Mouse (Mus musculus) liver, embryonic 14.5 days (tissue): ENCODE measurements around the gene Ropn1l. TPM values are rescaled to one million over a fixed set of nuclear protein-coding genes. Genes with fewer than 3 reads are reported as not detected.

ENCODE experiments used
- ATAC-seq: fragments of 200-750 bp; cut with Nextera tagmentation; 2 replicates; pipeline ENCODE4 v1.8.0; 2017; ENCODE audit warnings: moderate number of reproducible peaks, mild to moderate bottlenecking, moderate library complexity; ENCODE audit not compliant: insufficient read depth
- DNase-seq, 3 experiments: peaks; one replicate each; pipeline ENCODE4 v3.0.0-alpha.2; 2012 to 2013; ENCODE audit warnings: low read depth in 3 of 3, low spot score in 3 of 3
- H3K27ac ChIP-seq: fragments of 300-500 bp; sonication (generic); 2 replicates; pipeline ENCODE4 v1.5.1; 2014; ENCODE audit warnings: moderate library complexity, mild to moderate bottlenecking, control low read depth, inconsistent platforms
- H3K27me3 ChIP-seq: fragments of 300-500 bp; sonication (generic); 2 replicates; pipeline ENCODE4 v1.6.1; 2014; ENCODE audit warnings: mild to moderate bottlenecking, low read length, moderate library complexity; ENCODE audit not compliant: control insufficient read depth, insufficient read depth
- H3K36me3 ChIP-seq: fragments of 300-500 bp; sonication (generic); replicated peaks from 2 replicates; pipeline ENCODE4 v1.6.1; 2014; ENCODE audit warnings: low read depth; ENCODE audit not compliant: control insufficient read depth, insufficient read depth
- H3K4me1 ChIP-seq, 2 experiments: fragments of 200-500 bp in 1 of 2; fragments of 300-500 bp in 1 of 2; sonication (generic) in 1 of 2; replicated peaks; 2 replicates each; pipeline ENCODE4 v1.6.1; 2012 to 2014; ENCODE audit warnings: antibody characterized with exemption in 1 of 2, inconsistent platforms in 1 of 2, low read length in 1 of 2; ENCODE audit not compliant: control insufficient read depth in 2 of 2, insufficient read depth in 2 of 2
- H3K4me2 ChIP-seq: fragments of 300-500 bp; sonication (generic); 2 replicates; pipeline ENCODE4 v1.6.1; 2014; ENCODE audit warnings: low read depth, mild to moderate bottlenecking, control low read depth, moderate library complexity
- H3K4me3 ChIP-seq, 2 experiments: fragments of 200-500 bp in 1 of 2; fragments of 300-500 bp in 1 of 2; sonication (generic) in 1 of 2; 2 replicates each; pipeline ENCODE4 v1.5.1; 2012 to 2014; ENCODE audit warnings: low read depth in 2 of 2, low read length in 2 of 2, mild to moderate bottlenecking in 2 of 2, control low read depth in 1 of 2, inconsistent platforms in 1 of 2, moderate library complexity in 1 of 2; ENCODE audit not compliant: insufficient read depth in 1 of 2
- H3K9ac ChIP-seq: fragments of 300-500 bp; sonication (generic); replicated peaks from 2 replicates; pipeline ENCODE4 v1.6.1; 2014; ENCODE audit warnings: mild to moderate bottlenecking, control low read depth, moderate library complexity
- H3K9me3 ChIP-seq: fragments of 300-500 bp; sonication (generic); 2 replicates; pipeline ENCODE4 v1.6.1; 2016; ENCODE audit warnings: low read length, mixed read lengths; ENCODE audit not compliant: control insufficient read depth
- CTCF ChIP-seq: IDR thresholded peaks from 2 replicates; pipeline ENCODE4 v1.5.1; 2016; ENCODE audit warnings: antibody characterized with exemption, low read depth, control low read depth
- EP300 ChIP-seq: IDR thresholded peaks from 2 replicates; pipeline ENCODE4 v1.6.1; 2016; ENCODE audit warnings: antibody characterized with exemption, low read depth
- WGBS: fragments of 180-500 bp; shearing (Covaris S2); extraction: QIAGEN DNeasy Blood & Tissue Kit; methylation state at CpG from one replicate; pipeline ENCODE4 v1.1.7; 2014; ENCODE audit not compliant: insufficient replicate concordance; 5-methylcytosine and 5-hydroxymethylcytosine counted together
- polyA plus RNA-seq, 2 experiments: library from polyadenylated mRNA; depleted of rRNA in 1 of 2; stranded (reverse) in 1 of 2; unstranded in 1 of 2; fragments of >200 nt; fragmentation: Nextera tagmentation in 1 of 2; extraction: Ambion mirVana in 1 of 2; gene quantifications; 2 replicates each; pipeline versions ENCODE4 v1.2.1 to v1.2.3; 2012 to 2014

Ropn1l gene
- polyA plus RNA-seq, 2 experiments, result 1.0 to 2.7 TPM

DNA sequence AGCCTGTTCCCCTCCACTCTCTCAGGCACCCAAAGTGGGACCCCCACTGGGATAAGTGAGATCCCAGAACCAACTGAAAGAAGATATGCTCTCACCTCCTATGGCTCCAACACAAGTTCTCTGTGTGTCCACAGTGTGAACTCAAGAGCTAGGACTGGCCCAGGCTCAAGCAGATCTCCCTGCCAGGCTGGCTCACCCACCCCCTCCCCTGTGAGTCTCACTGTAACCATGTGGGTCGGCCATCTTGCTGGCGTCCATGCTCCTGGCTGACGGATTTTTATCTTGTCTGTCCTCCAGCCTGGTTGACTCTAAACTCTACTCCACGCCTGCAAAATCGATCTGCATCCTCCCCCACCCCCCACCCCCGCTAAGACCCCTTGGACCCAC lies 36.1 kb downstream of the Ropn1l start:
- no peak for TF ChIP-seq EP300
- no peak for TF ChIP-seq CTCF
- Histone ChIP-seq H3K4me2 (no peak overlapping the region), H3K27ac (no peak overlapping the region), H3K9me3 (no peaks in the 10 kb centered on the region), H3K36me3 (no peaks in the 10 kb centered on the region), H3K9ac (no peak overlapping the region), H3K4me3 (no peak overlapping the region), H3K27me3 (no peaks in the 10 kb centered on the region), H3K4me1 (peaks cover 0 to 7% of the 10 kb centered on the region in 2 experiments; a peak in 3 of 4 replicates)
- DNase-seq (no peak), ATAC-seq (no peak)
- 31% methylated on average over 6 of the region's 6 CpGs for WGBS

DNA sequence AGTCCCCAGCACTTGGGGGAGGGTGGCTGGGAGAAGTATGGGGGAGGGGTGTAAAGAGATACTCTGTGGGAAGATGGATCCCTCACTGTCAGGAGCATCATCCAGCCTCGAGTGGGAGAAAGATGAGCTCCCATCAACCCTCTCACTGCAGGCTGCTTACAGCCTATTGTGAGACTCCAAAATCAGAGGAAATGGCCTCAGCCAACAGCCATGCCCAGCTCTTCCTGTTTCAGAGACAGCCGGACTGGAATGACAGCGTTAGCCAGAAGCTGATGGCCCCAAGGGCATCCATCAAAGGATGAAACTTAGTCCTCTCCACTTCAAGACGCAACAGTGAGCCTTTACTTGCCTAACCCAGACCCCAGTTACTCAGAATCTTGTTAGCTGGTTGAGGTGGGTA lies 38.4 kb downstream of the Ropn1l start:
- H3K4me1 ChIP-seq, result peaks cover 0 to 7% of the 10 kb centered on the region in 2 experiments; a peak in 3 of 4 replicates
- H3K27ac ChIP-seq, result no peak overlapping the region
- no peaks in the 10 kb centered on the region for H3K36me3 ChIP-seq
- no peak overlapping the region for H3K9ac ChIP-seq
- no peak overlapping the region for H3K4me3 ChIP-seq
- no peak for TF ChIP-seq CTCF
- no peak for TF ChIP-seq EP300
- DNase-seq, result no peak
- 26% methylated on average over 4 of the region's 4 CpGs for WGBS
- ATAC-seq, result no peak
- H3K9me3 ChIP-seq, result no peaks in the 10 kb centered on the region
- H3K4me2 ChIP-seq, result no peak overlapping the region
- H3K27me3 ChIP-seq, result no peaks in the 10 kb centered on the region

DNA sequence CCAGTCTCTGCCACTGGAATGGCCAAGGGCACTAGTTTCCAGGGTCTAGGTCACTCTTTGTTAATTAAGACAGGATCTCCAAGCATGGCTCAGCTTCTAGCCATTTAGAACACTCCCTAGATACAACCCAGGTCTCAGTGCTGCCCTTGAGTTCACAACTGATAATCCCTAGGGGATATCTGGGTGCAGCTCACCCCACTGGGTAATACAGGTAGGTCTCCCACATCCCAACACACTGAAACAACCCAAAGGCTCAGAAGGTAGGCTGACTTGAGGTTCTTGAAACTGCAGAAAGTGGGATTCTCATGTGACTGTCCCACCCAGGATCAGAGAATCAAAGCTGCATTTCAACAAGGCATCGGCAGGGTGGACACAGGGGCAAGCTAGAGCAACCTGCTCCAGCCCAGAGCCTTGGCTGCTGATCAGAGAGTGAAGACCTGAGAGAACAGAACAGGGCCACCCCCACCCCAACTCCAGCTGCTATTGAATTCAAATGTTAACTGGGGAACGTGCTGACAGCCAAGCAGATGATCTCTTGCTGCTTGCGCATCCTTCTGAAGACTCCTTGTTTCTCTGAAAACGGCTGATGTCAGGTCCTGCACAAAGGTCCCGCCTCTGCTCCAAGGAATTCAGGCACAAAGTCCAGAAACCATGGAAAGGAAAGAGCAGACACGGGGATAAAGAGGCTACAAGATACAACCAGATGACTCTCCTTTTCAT lies 39.2 kb downstream of the Ropn1l start:
- no peaks in the 10 kb centered on the region for H3K36me3 ChIP-seq
- no peaks in the 10 kb centered on the region for H3K9me3 ChIP-seq
- peaks cover 0 to 7% of the 10 kb centered on the region in 2 experiments; a peak in 3 of 4 replicates for H3K4me1 ChIP-seq
- DNase-seq, result no peak
- TF ChIP-seq EP300 (no peak), CTCF (no peak)
- H3K4me2 ChIP-seq, result no peak overlapping the region
- no peak for ATAC-seq
- no peak overlapping the region for H3K9ac ChIP-seq
- no peaks in the 10 kb centered on the region for H3K27me3 ChIP-seq
- WGBS, result 55% methylated on average over 6 of the region's 6 CpGs
- H3K27ac ChIP-seq, result no peak overlapping the region
- H3K4me3 ChIP-seq, result no peak overlapping the region

DNA sequence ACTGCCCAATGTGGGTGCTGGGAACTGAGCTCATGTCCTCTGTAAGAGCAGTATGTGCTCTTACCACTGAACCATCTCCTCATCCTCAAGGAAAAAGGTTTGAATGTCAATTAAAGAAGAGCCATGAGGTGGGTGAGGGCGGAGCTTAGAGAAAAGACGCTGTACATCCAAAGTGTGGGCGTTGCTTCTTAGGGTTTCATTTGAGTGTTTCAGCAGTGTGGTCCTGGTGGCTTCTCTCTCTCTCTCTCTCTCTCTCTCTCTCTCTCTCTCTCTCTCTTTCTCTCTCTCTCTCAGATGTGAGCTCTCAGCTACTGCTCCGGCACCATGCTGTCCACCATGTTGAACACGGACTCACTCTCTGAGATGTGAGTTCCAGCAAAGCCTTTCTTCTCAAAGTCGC lies 39.9 kb downstream of the Ropn1l start:
- no peak for ATAC-seq
- no peak for TF ChIP-seq EP300
- Histone ChIP-seq H3K4me1 (peaks cover 0 to 7% of the 10 kb centered on the region in 2 experiments; a peak in 3 of 4 replicates), H3K4me3 (no peak overlapping the region), H3K27ac (no peak overlapping the region), H3K9me3 (no peaks in the 10 kb centered on the region), H3K9ac (no peak overlapping the region), H3K36me3 (no peaks in the 10 kb centered on the region), H3K27me3 (no peaks in the 10 kb centered on the region), H3K4me2 (no peak overlapping the region)
- no peak for DNase-seq
- WGBS, result 74% methylated on average over 6 of the region's 6 CpGs

DNA sequence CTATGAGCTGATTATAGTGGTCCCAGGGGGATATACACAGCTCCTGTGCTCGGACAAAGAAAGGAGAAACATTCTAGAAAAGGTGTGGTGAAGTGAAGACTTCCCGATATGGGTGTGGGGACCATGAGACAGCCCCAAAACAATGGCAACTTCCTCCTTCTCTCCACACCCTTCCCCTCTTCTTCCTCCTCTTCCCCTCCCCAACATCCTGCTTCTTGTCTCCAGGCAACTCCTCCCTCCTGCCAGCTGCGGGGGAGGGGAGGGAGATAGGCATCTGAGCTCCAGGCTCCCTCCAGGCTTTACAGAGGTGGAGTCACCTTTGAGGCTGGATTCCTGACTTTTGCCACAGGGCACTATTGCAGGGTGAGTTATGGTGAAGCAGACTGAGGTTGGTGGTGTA lies 40.6 kb downstream of the Ropn1l start:
- TF ChIP-seq CTCF (no peak), EP300 (no peak)
- H3K27me3 ChIP-seq, result no peaks in the 10 kb centered on the region
- no peak for ATAC-seq
- no peak overlapping the region for H3K4me3 ChIP-seq
- peaks cover 0 to 2% of the 10 kb centered on the region in 2 experiments; a peak in 2 of 4 replicates for H3K4me1 ChIP-seq
- no peaks in the 10 kb centered on the region for H3K36me3 ChIP-seq
- no peak overlapping the region for H3K27ac ChIP-seq
- no peaks in the 10 kb centered on the region for H3K9me3 ChIP-seq
- no peak overlapping the region for H3K9ac ChIP-seq
- no peak overlapping the region for H3K4me2 ChIP-seq
- DNase-seq, result no peak
- WGBS, result 0% methylated on average over 3 of the region's 3 CpGs
